Mouse (Mus musculus) midbrain, postnatal 0 days (tissue): Measurements from ENCODE around the gene Atat1. TPM values are rescaled to one million over a fixed set of nuclear protein-coding genes. Genes with fewer than 3 reads are reported as not detected.

Experiments
- ATAC-seq: fragments of 200-750 bp; cut with Nextera tagmentation; 2 replicates; pipeline ENCODE4 v1.8.0; 2017; ENCODE audit warnings: moderate number of reproducible peaks, mild to moderate bottlenecking, moderate TSS enrichment, moderate library complexity; ENCODE audit not compliant: low FRiP score
- DNase-seq: peaks from one replicate; pipeline ENCODE4 v3.0.0-alpha.2; 2015; ENCODE audit warnings: low spot score
- H3K27ac ChIP-seq: fragments of 300-500 bp; sonication (generic); 2 replicates; pipeline ENCODE4 v1.5.1; 2014; ENCODE audit warnings: low read depth, mild to moderate bottlenecking, low read length, mixed read lengths
- H3K27me3 ChIP-seq: fragments of 300-500 bp; sonication (generic); 2 replicates; pipeline ENCODE4 v1.6.1; 2014; ENCODE audit warnings: low read length, control low read depth, mixed read lengths; ENCODE audit not compliant: insufficient read depth
- H3K36me3 ChIP-seq: fragments of 300-500 bp; sonication (generic); 2 replicates; pipeline ENCODE4 v1.6.1; 2014; ENCODE audit warnings: low read length, control low read depth, mixed read lengths; ENCODE audit not compliant: insufficient read depth
- H3K4me1 ChIP-seq: fragments of 300-500 bp; sonication (generic); 2 replicates; pipeline ENCODE4 v1.6.1; 2014; ENCODE audit warnings: mild to moderate bottlenecking, control low read depth, antibody characterized with exemption, low read length, mixed read lengths; ENCODE audit not compliant: insufficient read depth
- H3K4me2 ChIP-seq: fragments of 300-500 bp; sonication (generic); 2 replicates; pipeline ENCODE4 v1.6.1; 2014; ENCODE audit warnings: low read depth, mild to moderate bottlenecking, low read length, mixed read lengths; ENCODE audit not compliant: poor library complexity, severe bottlenecking
- H3K4me3 ChIP-seq: fragments of 300-500 bp; sonication (generic); 2 replicates; pipeline ENCODE4 v1.5.1; 2014; ENCODE audit warnings: low read depth, mild to moderate bottlenecking, low read length, moderate library complexity
- H3K9ac ChIP-seq: fragments of 300-500 bp; sonication (generic); replicated peaks from 2 replicates; pipeline ENCODE4 v1.6.1; 2014; ENCODE audit warnings: mild to moderate bottlenecking, low read length, moderate library complexity, mixed read lengths; ENCODE audit not compliant: poor library complexity, severe bottlenecking
- H3K9me3 ChIP-seq: fragments of 300-500 bp; sonication (generic); 2 replicates; pipeline ENCODE4 v1.6.1; 2016; ENCODE audit warnings: low read length, control low read depth
- CTCF ChIP-seq: IDR thresholded peaks from 2 replicates; pipeline ENCODE4 v1.5.1; 2016; ENCODE audit warnings: antibody characterized with exemption, mild to moderate bottlenecking
- WGBS: fragments of 180-500 bp; shearing (Covaris S2); extraction: QIAGEN DNeasy Blood & Tissue Kit; methylation state at CpG from one replicate; pipeline ENCODE4 v1.1.7; 2014; 5-methylcytosine and 5-hydroxymethylcytosine counted together
- polyA plus RNA-seq: library from polyadenylated mRNA; unstranded; fragments of >200 nt; fragmentation: Nextera tagmentation; extraction: Ambion mirVana; gene quantifications from 2 replicates; pipeline ENCODE4 v1.2.1, GENCODE M21; 2015
- total RNA-seq: library from RNA; depleted of rRNA; stranded (reverse); fragments of >200 nt; gene quantifications from 2 replicates; pipeline ENCODE4 v1.2.3, GENCODE M21; 2014

The Atat1 gene
- total and polyA plus RNA-seq, 2 experiments from 2014 or later = 216 to 326 TPM

- no peak for DNase-seq
- Histone ChIP-seq H3K9ac (peak overlapping the region; percentile 48; the same call in 1 of the 2 replicates), H3K27ac (peak overlapping the region; percentile 98), H3K4me3 (peak overlapping the region; percentile 49), H3K9me3 (no peaks in the 10 kb centered on the region), H3K4me2 (peak overlapping the region; percentile 64), H3K4me1 (peaks cover 11% of the 10 kb centered on the region; the same call in 1 of the 2 replicates), H3K36me3 (peaks cover 16% of the 10 kb centered on the region), H3K27me3 (no peaks in the 10 kb centered on the region)
- WGBS = 28% methylated on average over 6 of the region's 6 CpGs
- no peak for TF ChIP-seq CTCF
- ATAC-seq = no peak
Observed at GRCm38 (mm10) chr17:35919864-35920301, 10.0 kb upstream of the Atat1 start.

- peak overlapping the region; percentile 49 for H3K4me3 ChIP-seq
- TF ChIP-seq CTCF = no peak
- DNase-seq = peak; percentile 99
- peak overlapping the region; percentile 64 for H3K4me2 ChIP-seq
- 1% methylated on average over 7 of the region's 7 CpGs for WGBS
- H3K9me3 ChIP-seq = no peaks in the 10 kb centered on the region
- peak overlapping the region; percentile 98 for H3K27ac ChIP-seq
- peak; percentile 55 for ATAC-seq
- peak overlapping the region; percentile 91 for H3K9ac ChIP-seq
- H3K27me3 ChIP-seq = no peaks in the 10 kb centered on the region
- H3K36me3 ChIP-seq = peaks cover 9% of the 10 kb centered on the region
- H3K4me1 ChIP-seq = peaks cover 11% of the 10 kb centered on the region; the same call in 1 of the 2 replicates
Observed at GRCm38 (mm10) chr17:35919060-35919715, 9.3 kb upstream of the Atat1 start.

- no peak for TF ChIP-seq CTCF
- DNase-seq (peak; percentile 80), ATAC-seq (no peak)
- H3K9ac ChIP-seq = peak overlapping the region; percentile 91
- no peaks in the 10 kb centered on the region for H3K9me3 ChIP-seq
- WGBS = under 1% methylated on average over 11 of the region's 11 CpGs
- no peaks in the 10 kb centered on the region for H3K27me3 ChIP-seq
- H3K27ac ChIP-seq = peak overlapping the region; percentile 98
- H3K4me3 ChIP-seq = peak overlapping the region; percentile 49
- H3K4me1 ChIP-seq = peaks cover 11% of the 10 kb centered on the region; the same call in 1 of the 2 replicates
- H3K36me3 ChIP-seq = peaks cover 3% of the 10 kb centered on the region; the same call in 1 of the 2 replicates
- peak overlapping the region; percentile 64 for H3K4me2 ChIP-seq
Observed at GRCm38 (mm10) chr17:35918276-35919059, 8.6 kb upstream of the Atat1 start.

- H3K4me1 ChIP-seq = peaks cover 11% of the 10 kb centered on the region; the same call in 1 of the 2 replicates
- peak overlapping the region; percentile 64 for H3K4me2 ChIP-seq
- H3K36me3 ChIP-seq = no peaks in the 10 kb centered on the region
- peak; percentile 25 for ATAC-seq
- H3K27me3 ChIP-seq = no peaks in the 10 kb centered on the region
- no peaks in the 10 kb centered on the region for H3K9me3 ChIP-seq
- peak overlapping the region; percentile 49 for H3K4me3 ChIP-seq
- DNase-seq = peak; percentile 94
- H3K27ac ChIP-seq = peak overlapping the region; percentile 98
- WGBS = under 1% methylated on average over 13 of the region's 13 CpGs
- H3K9ac ChIP-seq = peak overlapping the region; percentile 91
- TF ChIP-seq CTCF = no peak
Observed at GRCm38 (mm10) chr17:35917463-35918251, 7.8 kb upstream of the Atat1 start.

- Histone ChIP-seq H3K27me3 (no peaks in the 10 kb centered on the region), H3K4me2 (peak overlapping the region; percentile 64), H3K4me1 (peaks cover 11% of the 10 kb centered on the region; the same call in 1 of the 2 replicates), H3K4me3 (peak overlapping the region; percentile 49), H3K36me3 (no peaks in the 10 kb centered on the region), H3K9ac (peak overlapping the region; percentile 91), H3K27ac (peak overlapping the region; percentile 98), H3K9me3 (no peaks in the 10 kb centered on the region)
- ATAC-seq (no peak), DNase-seq (no peak)
- TF ChIP-seq CTCF = no peak
- WGBS = 1% methylated on average over 8 of the region's 8 CpGs
Observed at GRCm38 (mm10) chr17:35917143-35917462, 7.2 kb upstream of the Atat1 start.
